Mouse (Mus musculus) T-helper 2 cell (primary cell): ENCODE data around the gene A830018L16Rik.

Experiments used
- in situ Hi-C: fragments of 300-600 bp; cut with MboI, MseI; formaldehyde crosslinking; loops from one replicate; pipeline ENCODE4 v1.15.1; 2025; ENCODE audit warnings: high pct_unique_total_duplicates

Gene A830018L16Rik

DNA sequence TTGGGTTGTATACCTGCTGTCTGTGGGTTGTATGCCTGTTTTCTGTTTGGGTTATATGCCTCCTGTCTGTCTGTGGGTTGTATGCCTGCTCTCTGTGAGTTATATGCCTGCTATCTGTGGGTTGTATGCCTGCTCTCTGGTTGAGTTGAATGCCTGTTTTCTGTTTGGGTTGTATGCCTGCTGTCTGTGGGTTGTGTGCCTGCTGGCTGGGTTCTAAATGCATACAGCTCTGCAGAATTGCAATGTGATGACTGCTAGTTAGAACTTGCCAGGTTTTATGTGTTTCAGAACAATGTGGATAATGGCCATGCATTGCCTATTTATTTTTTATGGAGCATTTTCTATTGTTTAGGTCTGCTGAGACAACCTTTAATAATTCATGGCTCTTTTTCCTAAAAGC, 236.2 kb downstream of the A830018L16Rik start:
- in situ Hi-C loops = no loop called here

DNA sequence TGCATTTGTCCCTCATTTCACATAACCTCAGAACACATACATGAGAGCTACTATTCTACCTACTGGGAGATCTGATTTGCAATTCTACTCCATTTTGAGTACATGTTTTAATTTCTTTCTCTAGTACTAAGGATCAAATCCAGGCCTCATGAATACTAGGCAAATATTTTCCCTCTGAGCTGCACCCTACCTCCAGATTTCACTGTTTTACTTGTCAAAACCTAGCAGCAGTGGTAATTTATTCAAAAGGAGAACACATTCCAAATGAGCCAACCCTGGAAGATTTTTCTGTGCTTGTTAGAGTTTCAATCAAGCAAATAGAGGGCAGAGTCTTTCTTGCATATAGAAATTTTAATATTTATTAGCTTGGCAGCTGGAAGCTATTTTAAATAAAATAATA, 238.9 kb downstream of the A830018L16Rik start:
- in situ Hi-C loops = no loop called here

DNA sequence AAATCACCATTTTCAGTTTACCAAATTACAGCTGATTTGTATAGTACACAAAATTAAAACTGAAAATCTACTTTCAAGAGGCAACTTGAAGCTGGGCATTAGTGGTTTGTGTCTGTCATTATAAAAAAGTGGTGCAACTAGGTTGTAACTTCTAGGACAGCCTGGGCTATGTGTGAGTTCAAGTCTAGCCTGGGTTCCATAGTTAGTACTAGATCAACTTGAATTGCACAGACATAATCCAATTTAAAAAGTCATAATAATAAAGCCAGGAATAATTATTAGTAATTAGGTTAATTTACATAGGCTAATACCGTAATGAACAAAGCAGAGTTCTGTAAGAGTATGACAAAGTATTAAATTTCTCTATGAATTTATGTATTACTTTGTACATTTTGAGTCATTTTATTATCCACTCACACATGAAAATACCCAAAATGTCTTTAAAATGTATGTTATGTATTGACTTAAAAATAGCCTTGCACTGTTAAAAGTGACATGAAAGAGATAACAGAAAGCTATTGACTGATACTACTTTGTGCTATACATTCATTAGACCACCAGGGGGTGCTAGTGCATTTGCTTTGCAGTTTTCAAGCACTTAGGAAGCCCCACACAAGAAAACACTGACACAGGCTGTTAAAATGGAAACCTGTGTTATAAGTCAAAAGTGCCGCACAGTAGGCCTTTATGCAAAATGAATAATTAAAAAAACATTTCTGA, 243.6 kb downstream of the A830018L16Rik start:
- in situ Hi-C loops = no loop called here

DNA sequence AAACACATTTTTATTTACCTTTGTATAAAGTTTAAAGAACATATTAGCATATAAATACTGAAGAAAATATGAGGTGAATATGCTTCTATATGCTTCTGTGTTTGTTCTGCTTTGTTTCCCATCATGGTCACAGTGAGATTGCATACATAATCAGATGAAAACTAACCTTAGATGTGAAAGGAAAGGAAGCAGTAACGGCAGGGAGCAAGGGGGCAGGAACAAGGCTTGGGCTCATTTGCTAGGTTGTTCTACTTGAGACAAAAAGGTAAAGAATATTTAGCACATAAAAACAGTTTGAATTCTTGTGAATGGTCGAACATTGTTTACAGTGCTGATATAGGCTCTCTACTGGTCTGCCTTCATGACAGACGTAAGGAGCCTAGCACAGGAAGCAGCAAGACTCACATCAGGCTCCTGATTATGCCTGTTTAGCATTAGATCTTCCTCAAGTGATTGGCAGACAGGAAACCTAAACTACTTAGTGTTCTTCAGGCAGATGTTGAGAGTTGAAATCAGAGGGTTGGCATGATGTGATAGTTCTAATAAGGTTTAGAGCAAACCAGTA, 244.2 kb downstream of the A830018L16Rik start:
- in situ Hi-C loops = no loop called here

DNA sequence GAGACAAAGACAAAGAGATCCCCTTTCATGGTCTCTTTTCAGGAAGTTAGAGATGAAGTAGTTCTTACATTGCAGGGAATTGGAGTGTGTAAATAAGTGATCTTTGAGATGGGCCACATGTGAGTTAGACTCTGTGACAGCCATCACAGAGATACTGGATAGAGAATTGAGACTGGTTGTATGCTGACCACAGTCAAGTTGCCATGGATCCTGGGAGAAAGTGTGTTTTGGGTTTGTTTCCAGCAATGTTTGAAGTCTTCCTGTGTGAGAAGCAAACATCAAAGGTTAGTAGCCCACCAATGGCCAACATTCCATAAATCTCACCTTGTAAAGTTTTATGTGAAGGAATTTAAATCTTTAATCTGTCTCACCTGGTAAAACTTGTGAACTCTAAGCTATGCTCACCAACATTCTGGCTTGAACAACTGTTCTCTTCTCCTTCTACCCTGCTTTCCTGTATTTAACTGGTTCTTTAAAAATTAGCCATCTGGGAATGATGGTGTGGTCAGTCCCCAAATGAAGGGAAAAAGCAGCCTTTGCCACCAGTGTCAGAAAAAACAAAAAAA, 330.9 kb downstream of the A830018L16Rik start:
- in situ Hi-C loops = no loop called here

DNA sequence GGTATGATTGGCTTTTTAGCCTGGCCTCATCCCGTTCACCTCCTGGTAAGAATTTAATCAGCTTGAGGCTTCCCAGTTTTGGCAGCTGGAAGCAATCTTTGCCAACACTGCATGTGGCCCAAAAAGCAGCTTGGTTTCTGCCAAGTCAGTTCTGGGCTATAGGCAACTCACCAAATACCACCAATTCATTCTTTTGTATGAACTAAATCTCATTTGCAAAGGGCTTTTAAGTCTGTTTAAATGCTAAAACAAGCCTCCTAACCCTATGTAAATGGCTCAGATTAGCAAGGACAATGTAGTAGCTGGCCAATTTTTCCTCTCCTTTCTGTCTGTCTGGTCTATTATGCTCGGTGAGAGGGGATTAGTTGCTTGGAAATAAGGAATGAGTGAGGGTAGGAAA, 334.5 kb downstream of the A830018L16Rik start:
- in situ Hi-C loops = no loop called here

DNA sequence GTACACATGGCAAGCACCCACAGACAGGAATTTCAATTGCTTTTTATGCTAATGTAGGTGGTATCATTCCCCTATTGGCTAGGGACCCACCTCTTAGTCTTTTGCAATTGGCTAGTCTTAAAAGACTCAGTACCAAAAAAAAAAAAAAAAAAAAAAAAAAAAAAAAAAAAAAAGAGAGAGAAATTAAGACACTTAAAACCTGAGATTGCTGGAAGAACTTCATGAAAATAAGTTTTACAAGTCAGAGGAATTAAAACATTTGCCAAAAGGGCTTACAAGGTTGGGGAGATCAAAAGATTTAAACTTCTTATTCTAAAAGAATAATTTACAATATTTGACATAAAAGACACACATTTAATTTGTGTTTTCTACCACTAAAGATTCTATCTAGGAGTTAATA, 336.2 kb downstream of the A830018L16Rik start:
- in situ Hi-C loops = no loop called here

DNA sequence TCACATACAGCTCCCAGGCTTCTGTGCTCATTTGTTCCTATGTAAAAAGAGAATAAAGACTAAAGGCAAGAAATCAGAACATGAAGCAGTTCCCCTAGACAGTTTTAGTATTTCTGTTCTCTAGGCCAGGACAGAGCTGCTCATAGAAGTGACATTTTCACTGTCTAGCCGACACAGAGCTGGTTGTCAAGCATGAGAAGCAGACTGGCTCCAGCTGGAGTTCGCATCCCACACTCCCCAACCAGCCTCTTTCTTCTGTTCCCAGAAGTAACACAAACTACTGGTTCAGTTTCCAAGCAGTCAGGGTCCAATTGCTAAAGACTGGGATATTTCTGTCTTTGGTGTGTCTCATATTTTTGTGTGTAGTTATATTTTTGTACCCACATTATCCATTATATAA, 336.7 kb downstream of the A830018L16Rik start:
- in situ Hi-C loops = no loop called here

DNA sequence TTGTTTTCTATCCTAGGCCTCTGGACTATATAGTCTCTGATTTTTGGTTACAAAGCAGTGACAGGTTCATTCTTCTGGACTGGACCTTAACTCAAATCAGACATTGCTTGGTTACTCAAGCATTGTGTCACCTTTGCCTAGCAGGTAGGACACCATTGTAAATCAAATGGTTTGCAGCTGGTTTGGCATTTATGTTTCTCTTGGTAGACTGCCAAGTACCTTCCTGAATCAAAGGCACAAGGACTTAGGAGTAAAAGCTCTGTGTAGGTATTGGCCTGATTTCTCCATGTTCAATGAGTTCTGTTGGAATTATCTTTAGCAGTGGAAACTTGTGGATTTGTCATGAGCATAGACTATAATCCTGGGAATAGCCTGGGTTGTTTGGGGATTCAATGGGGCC, 338.1 kb downstream of the A830018L16Rik start:
- in situ Hi-C loops = no loop called here

DNA sequence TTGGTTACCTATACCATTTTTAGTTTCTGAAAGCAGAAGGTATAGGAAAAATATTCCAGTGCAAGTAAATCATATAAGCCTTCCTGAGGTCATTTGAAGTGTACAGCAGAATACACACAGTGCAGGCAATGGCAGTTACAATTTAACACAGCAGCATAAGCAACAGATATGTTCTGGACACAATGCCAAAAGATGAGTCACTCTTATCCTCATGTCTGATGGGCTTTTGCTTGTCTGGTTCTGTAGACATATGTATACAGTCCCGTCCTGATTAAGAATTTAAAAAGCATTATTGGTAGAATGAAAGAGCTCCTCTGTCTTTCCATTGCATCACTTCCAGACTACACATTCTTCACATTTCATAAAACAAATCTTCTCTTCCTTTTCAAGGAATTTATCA, 374.4 kb downstream of the A830018L16Rik start:
- in situ Hi-C loops = no loop called here

DNA sequence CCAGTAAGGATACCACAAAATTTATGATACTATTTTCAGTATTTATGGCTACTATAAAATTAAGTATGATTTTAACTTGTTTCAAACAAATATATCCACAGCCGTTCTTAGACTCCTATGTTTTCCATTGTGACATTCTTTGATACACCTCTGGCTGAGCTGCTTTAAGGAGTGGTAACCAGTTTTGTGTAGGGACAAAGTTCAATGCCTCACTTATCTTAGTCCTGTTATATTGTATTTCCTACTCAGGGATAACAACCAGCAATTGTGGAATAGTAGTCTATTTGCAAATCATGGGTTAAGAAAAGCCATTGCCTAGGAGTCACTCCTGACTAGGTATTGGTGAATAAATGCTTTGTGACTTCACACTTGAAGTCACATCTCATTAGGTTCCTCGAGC, 378.9 kb downstream of the A830018L16Rik start:
- in situ Hi-C loops = no loop called here

DNA sequence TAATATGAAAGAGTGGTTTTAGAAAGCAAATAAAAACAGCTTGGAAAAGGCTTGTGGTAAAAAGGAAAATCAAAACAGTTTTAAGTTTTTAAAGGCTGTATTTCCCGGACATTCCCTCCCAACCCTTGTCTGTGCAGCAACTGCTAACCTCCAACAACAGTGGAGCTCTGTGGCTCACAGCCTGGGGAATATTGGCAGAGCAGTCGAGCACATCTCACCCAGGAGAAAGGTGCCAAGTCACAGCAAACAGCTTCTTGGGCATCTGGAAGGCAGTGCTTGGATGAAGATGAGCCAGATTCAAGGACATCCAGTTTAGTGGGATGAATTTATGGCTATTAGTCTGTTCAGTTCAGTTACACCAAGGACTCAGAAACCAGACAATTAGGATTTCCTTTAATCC, 381.8 kb downstream of the A830018L16Rik start:
- in situ Hi-C loops = no loop called here

DNA sequence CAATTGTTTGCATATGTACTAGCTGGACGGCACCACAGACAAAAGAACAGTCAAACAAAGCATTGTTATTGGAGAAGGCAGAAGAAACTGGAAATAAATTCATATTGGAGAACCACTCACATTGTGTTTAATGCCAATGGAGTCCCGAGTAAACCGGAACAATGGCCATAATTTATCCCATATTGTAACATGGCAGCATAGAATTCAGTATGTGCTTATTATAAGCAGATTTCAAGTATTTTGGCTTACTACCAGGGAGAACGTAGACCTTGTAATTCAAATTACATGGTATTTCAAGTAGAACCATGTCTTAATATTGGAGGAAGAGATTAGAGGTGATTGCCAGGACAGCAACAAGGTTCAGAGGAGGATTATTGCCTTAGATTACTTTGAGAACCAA, 458.9 kb downstream of the A830018L16Rik start:
- in situ Hi-C loops = no loop called here

DNA sequence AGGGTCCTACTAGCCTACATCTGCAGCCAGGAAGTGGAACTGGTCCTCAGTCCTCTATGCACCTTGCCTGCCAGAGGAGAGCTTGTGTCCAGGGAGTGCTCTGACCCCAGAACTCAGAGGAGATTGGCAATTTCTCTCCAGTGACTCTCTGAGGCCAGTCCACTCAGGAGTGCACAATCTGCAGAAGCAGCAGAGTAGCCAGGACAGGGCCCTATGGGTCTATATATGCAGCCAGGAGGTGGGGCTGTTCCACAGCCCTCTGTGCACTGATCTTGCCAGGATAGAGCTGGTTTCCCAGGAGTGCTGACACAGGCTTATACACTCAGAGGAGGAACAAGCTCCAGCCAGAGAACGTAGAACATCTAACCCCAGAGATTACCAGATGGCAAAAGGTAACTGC, 459.7 kb downstream of the A830018L16Rik start:
- in situ Hi-C loops = no loop called here

DNA sequence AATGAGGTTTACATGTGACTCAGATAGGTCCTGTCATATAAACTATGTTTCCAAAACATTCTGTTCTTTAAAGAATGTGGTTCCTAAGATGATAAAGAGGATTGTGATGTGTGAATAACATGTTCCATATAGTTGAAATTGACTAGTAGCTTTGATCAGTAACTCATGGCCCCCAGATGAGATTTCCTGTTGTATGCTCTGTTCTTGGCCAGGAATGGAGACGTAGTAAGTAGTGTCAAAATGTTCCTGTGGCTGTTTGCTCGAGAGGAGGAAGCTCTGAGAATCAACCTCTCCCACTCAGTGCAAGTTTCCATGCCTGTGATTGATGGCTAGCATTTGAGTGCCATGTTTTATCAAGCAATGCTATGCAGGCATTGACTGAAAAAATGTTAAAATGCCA, 467.8 kb downstream of the A830018L16Rik start:
- in situ Hi-C loops = no loop called here

DNA sequence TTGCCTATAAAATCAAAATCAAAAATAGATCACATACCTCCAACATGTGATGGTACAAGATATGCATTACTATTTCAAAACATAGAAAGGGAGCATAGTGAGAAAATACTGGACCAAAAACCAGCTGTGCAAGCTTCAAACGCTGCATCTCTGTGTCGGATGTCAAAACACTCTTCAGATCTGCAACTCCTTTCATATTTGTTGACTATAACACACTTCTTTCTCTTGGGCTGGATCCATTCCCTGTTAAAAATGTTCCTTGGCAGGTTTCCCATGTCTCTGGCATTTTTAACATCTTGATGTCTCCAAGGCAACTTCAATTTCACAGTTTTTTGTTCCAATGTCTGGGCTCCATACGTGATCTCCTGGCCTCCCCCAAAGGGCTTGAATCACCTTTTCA, 481.8 kb downstream of the A830018L16Rik start:
- in situ Hi-C loops = no loop called here

DNA sequence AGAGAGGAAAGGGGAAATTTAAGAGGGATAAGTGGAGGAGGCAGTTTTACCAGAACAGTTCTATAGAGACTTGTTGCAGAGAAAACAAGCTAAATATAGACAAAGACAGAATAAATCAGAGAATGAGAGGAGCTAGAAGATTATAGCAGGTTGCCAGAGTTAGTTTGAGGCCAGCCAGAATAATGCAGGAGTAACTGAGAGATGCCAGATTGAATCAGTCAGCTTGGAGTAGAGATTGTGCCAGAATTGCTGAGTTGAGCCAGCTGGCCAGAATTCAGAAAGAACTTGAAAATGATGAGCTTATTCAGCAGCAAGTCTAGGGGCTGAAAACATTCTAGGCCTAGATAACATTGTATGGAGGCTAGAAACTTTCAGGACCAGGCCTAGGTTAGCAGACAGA, 502.0 kb downstream of the A830018L16Rik start:
- in situ Hi-C loops = no loop called here

DNA sequence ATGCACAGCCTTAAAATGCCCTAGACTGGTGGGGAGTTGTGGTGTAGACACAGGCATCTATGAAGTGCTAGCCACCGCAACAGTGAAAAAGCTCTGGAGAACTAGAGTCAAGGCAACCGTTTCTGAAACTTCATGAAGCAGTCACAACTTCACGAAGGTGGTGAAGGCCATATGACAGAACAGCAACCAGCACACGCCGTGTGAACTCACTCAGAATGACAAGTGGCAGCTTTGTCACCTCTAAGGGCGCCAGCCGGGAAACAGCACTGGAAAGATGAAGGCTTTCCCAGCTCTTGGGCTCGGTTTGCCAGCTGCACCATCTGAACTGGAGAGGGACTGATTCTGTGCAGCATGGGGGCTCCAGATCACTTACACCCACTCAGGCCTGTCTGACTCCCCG, 523.1 kb downstream of the A830018L16Rik start:
- in situ Hi-C loops = no loop called here

DNA sequence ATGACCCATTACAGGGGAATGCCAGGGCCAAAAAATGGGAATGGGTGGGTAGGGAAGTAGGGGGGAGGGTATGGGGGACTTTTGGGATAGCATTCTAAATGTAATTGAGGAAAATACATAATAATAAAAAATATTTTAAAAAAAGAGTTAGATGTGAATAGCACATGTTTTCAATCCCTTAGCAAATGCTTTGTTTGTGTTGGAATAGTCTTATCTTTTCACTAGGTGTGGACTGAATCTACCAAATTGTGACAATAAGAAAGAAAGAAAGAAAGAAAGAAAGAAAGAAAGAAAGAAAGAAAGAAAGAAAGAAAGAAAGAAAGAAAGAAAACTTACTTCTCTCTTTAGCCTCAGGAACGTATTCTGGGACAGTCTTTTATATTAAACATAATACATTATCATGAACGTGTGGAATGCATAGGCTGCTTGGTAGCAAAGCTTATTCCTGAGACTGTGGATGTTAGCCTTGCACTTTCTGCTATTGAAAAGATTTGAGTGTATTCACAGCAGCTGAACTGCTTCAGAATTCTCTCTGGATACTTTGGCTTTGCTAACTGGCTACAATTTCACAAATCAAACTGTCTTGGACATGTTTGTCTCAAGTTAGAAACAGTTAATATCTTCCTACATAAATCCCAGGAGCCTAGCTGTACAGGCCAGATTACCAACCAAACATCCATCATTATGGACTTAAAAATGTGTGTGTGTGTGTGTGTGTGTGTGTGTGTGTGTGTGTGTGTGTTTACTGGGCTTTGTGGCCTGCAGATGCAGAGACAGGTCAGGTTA, 545.7 kb downstream of the A830018L16Rik start:
- in situ Hi-C loops = no loop called here

DNA sequence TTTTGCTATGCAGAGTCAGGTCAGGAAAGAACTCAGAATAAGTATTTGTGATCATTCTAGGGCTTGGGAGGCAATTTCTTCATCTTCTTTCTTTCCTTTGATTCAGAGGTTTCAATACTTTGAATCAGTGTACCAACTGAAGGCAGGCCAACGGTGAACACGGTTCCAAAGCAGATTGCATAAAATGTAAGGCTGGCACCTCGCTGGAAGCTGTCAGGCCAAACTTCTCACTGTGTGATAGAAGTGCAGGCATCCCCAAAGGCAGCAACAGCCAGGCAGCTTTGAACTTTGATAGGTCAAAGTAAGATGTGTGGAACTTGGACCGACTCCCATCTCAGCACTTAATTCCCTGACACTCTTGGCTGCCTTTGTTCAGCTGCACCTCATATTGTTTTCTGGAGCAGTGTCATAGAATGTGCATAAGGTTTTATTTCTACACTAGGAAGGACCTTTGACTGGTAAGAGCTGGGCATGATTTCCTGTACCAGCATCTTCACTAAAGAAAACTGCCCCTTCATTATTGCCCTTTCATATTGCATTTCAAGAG, 568.8 kb downstream of the A830018L16Rik start:
- in situ Hi-C loops = no loop called here

DNA sequence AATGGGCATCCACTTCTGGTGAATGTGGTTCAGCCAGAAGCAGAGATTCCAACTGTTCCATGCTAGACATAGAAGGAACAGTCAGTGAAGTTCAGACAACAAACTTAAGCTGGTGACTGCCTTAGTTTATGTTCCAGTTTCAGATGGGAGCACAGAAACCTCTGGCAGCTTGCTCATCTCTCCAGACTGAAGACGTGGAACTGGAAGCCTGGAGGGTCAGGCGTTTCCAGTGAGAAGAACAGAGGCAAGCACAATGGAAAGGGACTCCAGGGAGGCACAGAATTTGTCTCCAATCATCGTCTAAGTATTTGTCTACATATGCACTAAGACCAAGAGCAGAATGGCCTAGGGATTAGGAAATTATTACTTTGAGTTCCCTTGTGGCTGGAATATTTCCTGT, 576.1 kb downstream of the A830018L16Rik start:
- in situ Hi-C loops = no loop called here

DNA sequence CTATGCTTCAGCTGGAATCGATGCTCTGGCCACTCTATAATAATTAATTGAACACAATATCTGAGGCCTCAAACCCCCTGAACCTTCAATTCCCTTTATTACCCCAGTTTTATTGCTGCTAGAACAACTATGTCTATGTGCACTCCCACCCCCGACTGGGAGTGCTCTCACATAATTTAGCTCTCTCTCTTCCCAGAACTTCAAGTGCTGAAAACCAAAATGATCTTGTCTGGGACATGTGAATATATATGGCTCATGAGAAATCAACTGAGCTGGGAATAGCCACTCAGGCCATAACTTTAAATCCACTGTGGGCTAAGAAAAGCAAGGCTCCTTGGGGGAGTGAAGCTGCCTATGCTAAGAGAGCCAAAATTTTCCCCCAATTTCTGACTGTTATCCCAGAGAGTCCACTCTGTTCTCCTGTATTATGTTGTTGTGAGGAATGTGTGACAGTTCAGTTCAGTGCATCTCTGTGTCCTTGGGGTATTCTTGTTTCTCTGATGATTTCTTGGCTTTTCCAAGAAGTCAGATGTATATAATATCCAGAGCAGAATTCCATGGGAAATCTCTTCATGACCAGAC, 582.5 kb downstream of the A830018L16Rik start:
- in situ Hi-C loops = no loop called here
